Mouse (Mus musculus): ENCODE results near the gene Pacsin1. TPM values are rescaled to one million over a fixed set of nuclear protein-coding genes. Genes with fewer than 3 reads are reported as not detected.
A peak's percentile ranks its signal among the peaks of the same experiment; 100 is the strongest.

The Pacsin1 gene
- total RNA-seq (2021): 1 to 10 TPM; 2.5 to 3.5 TPM
- long read RNA-seq, experiment 1, full-length matches to known transcripts: 6 of 10 reads
- long read RNA-seq, experiment 1, partial matches to known transcripts: 0 of 10 reads
- long read RNA-seq, experiment 1, other reads (novel, unspliced or antisense): 4 of 10 reads
- long read RNA-seq, experiment 2, full-length matches to known transcripts: 1 of 1 reads
- long read RNA-seq, experiment 2, partial matches to known transcripts: 0 of 1 reads
- long read RNA-seq, experiment 2, other reads (novel, unspliced or antisense): 0 of 1 reads

GRCm38 (mm10) chr17:27655089-27656010 lies at the start of gene Pacsin1:
TSS of gene Pacsin1 (plus strand) at chr17:27655509.
- DNase-seq: peak; percentile 56 to 69

GRCm38 (mm10) chr17:27609576-27609975 lies 45.7 kb upstream of the Pacsin1 start:
- DNase-seq: no peak

DNA sequence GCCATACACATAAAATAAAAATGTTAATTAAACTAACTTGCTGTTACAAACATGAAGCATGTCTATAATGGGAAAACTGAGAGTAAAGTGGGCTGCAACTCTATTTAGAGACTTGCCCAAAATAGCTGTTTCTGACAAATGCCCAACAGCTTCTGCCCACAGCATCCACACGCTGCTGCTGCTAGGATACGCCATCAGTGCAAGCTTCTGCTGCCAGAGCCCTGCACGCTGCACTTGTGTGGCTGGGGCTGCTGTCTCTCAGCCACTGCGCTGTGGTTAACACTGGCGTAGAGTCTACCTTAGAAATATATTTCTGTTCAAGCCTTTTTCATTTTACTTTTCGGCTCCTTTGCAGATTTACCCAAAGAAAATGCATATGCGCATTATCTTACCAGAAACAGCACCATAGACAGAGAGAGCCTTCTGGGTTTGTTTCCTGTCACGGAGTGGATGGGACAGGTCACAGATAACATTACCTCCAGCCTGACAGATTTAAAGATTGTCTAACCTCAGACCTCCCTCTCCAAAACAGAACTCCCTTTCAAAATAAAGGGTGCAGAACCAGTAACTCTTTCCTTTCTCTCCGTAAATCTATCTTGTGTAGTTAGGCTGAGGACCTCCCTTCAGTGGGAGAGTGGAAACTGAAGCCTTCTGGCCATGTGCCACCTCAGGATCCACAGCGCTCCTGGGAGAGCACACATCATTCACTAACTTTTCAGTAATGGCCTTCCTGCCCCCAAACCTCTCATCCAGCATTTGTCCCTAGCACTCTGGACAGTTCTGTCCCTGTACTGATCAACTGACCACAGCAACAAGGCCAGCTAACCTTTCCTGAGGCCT lies 44.4 kb upstream of the Pacsin1 start:
- peak; percentile 12 to 27 for DNase-seq

DNA sequence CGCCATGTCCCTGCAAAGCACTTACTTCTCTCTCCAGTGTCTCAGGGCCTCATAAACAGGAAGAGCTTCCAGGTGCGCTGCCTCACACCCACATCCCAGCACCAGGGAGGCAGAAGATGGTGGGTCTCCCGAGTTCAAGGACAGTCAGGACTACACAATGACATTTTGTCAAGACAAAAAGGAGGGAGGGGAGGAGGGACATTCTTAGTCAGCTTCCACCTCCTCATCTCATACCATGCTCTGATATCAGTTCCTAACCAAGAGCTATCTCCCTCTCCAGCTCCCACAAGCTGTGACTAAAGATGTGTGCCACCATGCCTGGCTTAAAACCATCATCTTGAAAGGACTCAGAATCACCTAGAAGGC lies 43.8 kb upstream of the Pacsin1 start:
- DNase-seq: no peak

- DNase-seq: no peak
Measured at GRCm38 (mm10) chr17:27611994-27612393, 43.3 kb upstream of the Pacsin1 start.

GRCm38 (mm10) chr17:27613016-27613415 lies 42.3 kb upstream of the Pacsin1 start:
- no peak for DNase-seq

GRCm38 (mm10) chr17:27615388-27615787 lies 39.9 kb upstream of the Pacsin1 start:
- DNase-seq: no peak

DNA sequence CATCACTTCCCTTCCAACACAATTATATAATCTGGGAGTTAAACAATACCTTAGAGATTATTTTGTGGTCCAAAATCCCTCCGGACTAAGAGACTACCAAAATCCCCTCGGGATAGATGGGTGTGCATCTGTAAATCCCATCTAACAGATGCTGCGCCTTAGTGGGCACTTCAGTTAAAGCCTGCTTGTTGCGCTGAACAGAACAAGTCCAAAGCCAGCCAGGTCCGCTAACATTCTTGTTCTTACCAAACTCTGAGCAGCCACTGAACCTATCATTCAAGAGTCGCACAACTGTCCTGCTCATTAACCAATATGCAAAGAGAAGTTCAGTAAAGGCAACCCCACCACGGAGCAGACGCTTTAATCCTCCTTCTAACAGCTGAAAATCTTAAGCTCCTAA lies 34.1 kb upstream of the Pacsin1 start:
- DNase-seq: no peak

DNA sequence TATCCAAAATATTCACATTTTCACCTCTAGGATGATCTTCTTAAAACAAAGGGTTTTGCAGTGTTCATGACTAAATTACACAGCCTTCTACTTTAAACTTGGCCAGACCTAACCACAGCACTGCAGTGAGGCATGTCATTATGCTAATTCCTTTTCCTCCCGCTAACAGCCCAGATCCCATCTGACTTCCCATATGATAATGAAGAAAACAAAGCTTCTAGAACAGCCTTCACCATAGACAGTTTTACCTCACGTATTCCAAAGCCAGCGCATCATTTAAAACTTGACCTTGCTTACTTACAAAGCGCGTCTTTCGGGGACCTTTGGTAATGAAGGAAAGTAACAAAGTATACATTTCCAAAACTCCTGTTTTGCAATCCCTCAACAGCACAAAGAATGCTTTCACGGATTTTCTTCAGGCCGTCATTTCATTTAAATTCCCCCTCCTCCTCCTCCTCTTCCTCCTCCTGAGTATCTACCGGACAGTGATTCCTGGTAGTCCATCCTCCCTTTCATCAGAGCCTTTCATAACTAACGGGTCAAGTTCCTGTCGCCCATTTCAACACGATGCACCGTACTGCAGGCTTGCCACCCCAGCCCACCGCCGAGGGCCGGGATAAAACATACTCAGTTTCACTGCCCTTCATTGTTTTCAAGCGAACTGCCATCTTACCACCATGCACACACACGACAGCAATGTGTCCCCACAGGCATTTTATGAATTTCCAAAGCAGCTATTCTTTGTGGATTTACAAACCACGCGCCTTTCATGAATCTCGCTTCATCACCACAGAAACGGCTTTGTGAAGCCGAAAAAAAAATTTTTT lies 33.4 kb upstream of the Pacsin1 start:
- no peak for DNase-seq

- peak; percentile 60 to 79 for DNase-seq
Measured at GRCm38 (mm10) chr17:27622611-27623359, 32.5 kb upstream of the Pacsin1 start.

- peak; percentile 91 to 93 for DNase-seq
Measured at GRCm38 (mm10) chr17:27623360-27624326, 31.7 kb upstream of the Pacsin1 start, which contains the start of gene Nudt3. TSS of gene Nudt3 (minus strand) at chr17:27623495.

DNA sequence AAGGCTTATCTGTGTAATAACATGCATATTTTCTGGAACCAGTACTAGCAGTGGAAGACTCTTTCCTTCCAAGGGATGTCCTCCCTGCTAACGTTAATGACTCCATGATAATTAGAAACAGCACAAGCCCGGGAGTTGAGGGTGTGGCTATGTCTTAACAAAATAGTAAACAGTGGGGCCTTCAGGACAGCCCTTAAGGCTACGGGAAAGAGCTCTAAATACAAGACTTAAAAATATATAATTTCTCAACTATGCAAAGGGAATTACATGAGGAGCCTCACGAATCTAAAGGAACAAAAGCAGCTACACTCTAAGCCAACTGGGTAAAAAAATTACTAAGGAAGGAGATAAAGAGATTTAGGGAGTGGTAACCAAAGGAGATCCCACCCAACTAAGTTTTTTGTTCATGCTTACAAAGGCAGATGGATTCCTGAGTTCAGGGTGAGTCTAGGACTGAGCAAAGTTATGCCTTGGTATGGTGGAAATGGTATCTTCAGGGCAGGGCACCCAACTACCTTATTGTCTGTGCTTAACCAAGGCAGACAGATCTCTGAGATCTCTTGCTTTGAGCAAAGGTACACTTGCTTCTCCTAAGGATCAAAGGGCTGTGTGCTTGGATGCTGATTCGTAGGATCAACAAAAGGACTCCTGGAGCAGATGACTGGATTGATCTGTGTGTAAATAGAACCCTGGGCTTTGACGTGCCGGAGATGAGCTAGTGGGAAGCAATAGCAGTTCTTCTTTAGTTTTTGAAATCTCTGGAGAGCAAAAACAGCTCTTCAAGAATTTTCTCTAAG lies 29.7 kb upstream of the Pacsin1 start:
- DNase-seq: no peak

DNA sequence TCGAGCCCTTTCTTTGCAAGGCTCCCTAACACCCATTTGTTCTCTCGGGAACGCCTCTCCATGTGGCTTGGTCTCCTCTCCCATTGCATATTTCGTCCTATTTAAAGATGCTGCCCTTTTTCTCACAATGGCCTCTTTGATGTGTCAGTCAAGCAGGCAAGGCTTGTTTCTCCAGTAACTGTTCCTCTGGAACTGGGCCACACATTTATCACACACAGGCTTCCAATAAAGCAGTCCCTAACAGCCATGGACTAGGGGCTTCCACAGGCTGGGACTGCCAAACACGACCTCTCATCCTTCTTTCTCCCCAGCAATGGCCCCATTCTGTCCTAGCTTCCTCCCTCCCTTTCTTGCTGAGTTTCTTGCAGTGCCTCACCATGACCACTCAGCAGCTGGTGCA lies 28.6 kb upstream of the Pacsin1 start:
- DNase-seq: no peak

DNA sequence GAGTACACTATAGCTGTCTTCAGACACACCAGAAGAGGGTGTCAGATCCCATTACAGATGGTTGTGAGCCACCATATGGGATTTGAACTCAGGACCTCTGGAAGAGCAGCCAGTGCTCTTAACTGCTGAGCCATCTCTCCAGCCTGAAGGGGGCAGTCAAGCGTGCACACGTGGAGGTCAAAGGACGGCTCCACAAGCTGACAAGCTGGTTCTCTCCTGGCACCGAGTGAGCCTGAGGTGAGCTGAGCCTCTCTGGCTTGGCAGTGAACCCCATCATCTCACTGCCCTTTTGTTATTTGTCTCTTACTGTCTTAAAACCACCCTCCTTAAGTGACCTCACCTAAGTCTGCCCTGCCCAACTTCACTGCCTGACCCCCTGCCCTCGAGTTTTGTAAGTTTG lies 27.9 kb upstream of the Pacsin1 start:
- no peak for DNase-seq

DNA sequence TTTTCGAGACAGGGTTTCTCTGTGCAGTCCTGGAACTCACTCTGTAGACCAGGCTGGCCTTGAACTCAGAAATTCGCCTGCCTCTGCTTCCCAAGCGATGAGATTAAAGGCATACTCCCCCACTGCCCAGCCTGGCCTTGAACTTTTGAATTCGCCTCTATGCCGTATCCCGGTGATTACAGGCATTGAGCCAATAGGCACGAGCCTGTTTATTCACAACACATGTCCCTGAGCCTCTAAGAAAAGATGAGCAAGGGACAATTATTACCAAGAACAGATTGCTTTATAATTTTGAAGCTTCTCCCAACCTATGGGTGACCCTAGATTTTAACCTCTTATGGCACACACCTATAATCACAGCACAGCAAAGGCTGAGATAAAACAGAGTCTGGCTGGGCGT lies 26.9 kb upstream of the Pacsin1 start:
- DNase-seq: no peak

- peak; percentile 86 to 92 for DNase-seq
Measured at GRCm38 (mm10) chr17:27629249-27630020, 25.9 kb upstream of the Pacsin1 start.

DNA sequence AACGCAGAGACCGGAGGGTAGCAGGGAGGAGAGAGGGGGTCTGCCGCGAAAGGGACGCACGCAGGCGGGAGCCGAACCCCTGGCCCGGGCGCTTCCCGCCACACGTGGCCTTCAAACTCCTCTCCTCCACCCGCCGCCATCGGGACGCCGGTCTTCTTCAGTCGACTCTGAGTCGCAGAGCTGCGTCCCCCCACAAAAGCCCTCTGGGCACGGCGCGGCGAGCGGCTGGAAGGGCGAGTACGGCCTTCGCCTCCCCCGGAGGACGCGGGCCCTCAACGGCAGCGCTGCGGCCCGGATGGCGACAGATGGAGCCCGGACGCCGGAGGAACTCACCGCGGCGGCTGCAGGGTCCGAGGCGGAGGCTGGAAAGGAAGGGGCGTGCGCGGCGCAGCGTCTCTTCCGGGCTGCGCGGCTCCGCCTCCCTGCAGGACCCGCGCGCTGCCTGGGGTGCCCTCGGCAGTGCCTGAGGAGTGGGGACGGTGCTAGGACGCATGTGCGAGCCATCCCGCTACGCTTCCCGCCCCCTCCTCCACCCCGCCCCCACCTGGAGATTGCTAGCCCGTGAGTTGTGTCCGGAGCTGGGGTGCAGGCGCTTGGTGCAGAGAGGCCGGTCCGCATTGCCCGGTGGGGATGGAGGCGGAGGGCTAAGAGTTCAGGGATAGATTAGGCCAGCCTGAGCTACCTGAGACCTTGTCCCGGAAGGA lies 20.3 kb upstream of the Pacsin1 start, which contains the start of gene RPS10-NUDT3:
Gene RPS10-NUDT3, minus strand, starts transcription at position 352 of the 704 bp plus-strand sequence.
- peak; percentile 91 to 94 for DNase-seq

Measured in adrenal gland, postnatal 36 days (tissue).